Mouse (Mus musculus): ENCODE results near the gene Nup88. TPM values are rescaled to one million over a fixed set of nuclear protein-coding genes. Genes with fewer than 3 reads are reported as not detected.
"Not testable (repeated sequence)": the region's sequence is repeated elsewhere in the genome, so short reads cannot be mapped to it uniquely, and the experiment has no call there.

Gene Nup88
- polyA plus RNA-seq, 1 experiment from 2014 or later, result 146 TPM

GRCm38 (mm10) chr11:70954711-70955110, 15.1 kb downstream of the Nup88 start:
- Histone ChIP-seq H3K27ac (replicated peaks) (no peak overlapping the region), H3K4me1 (no peaks in the 10 kb centered on the region), H3K9me3 (no peaks in the 10 kb centered on the region), H3K27me3 (replicated peaks; ENCODE audit: low read depth, poor library complexity, severe bottlenecking) (no peaks in the 10 kb centered on the region), H3K4me3 (no peak overlapping the region), H3K36me3 (replicated peaks) (peaks cover 99% of the 10 kb centered on the region)
- WGBS, result 91% methylated on average over 4 of the region's 4 CpGs
- DNase-seq (ENCODE audit: low spot score), result no peak

DNA sequence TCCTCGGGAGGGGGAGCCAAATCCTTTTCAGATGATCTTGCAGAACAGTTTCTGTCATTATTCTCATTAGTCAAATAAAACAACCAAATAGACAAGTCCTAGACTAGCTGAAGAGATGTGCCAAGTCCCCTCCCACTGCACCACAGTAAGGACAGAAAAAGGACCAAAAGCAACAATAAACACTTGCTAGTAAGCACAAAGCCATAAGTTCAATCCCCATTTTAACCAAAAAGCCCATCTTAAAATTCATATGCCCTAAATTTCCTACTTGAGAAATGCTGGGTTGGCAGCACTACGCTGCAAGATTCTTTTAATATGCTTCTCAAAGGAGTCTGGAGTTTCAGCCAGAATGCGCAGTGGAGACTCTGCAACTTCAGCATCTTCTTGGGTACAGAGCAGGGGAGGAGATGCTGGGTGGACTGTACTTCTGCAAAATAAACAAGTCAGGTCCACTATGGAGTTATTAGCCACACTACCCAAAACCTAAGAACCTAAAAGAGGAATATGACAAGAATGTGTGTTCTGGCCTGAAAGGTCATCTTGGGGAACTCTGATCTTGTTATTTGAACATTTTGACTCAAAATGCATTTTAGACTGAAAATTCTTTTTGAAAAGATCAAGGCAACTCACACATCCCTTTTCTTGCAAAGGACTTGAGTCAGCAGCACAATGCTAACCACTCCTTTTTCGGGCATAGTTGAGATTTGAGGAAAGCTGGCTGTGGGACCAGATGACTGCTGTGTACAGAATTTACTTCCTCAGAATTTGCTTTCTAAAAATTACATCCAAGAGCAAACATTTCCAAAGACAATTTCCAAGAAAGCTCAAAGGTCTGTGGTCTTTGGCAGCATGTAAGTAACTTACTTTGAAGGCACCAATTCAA, 24.6 kb downstream of the Nup88 start:
- H3K4me3 ChIP-seq, result no peak overlapping the region
- WGBS, result 94% methylated on average over 4 of the region's 4 CpGs

DNA sequence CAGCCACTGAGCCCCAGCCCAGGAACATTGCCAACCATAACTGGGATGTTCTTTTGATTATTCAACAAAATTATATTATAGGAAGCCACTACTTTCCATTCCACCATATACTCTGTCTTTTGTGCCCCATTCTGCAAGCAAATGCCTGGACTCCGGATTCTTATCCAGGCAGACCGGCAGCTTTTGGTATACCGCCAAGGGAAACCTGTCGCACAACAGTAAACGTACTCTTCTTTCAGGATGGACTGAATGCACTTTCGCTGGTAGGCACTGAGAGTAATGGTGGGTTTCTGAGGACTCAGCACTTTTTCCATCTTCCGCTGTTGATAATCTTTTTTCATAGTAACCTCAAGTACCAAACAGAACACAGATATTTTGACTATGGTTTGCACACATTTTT, 26.1 kb downstream of the Nup88 start:
- DNase-seq (ENCODE audit: low spot score), result no peak
- Histone ChIP-seq H3K36me3 (replicated peaks) (peaks cover 100% of the 10 kb centered on the region), H3K4me1 (no peaks in the 10 kb centered on the region), H3K27ac (replicated peaks) (no peak overlapping the region), H3K27me3 (replicated peaks; ENCODE audit: low read depth, poor library complexity, severe bottlenecking) (no peaks in the 10 kb centered on the region), H3K9me3 (no peaks in the 10 kb centered on the region), H3K4me3 (no peak overlapping the region)
- WGBS, result 94% methylated on average over 7 of the region's 7 CpGs

More for the DNA sequence above, 24.6 kb downstream of the Nup88 start:
- DNase-seq (ENCODE audit: low spot score), result no peak
- Histone ChIP-seq H3K36me3 (replicated peaks) (peaks cover 100% of the 10 kb centered on the region), H3K4me1 (no peaks in the 10 kb centered on the region), H3K27me3 (replicated peaks; ENCODE audit: low read depth, poor library complexity, severe bottlenecking) (no peaks in the 10 kb centered on the region), H3K9me3 (no peaks in the 10 kb centered on the region), H3K27ac (replicated peaks) (no peak overlapping the region)

DNA sequence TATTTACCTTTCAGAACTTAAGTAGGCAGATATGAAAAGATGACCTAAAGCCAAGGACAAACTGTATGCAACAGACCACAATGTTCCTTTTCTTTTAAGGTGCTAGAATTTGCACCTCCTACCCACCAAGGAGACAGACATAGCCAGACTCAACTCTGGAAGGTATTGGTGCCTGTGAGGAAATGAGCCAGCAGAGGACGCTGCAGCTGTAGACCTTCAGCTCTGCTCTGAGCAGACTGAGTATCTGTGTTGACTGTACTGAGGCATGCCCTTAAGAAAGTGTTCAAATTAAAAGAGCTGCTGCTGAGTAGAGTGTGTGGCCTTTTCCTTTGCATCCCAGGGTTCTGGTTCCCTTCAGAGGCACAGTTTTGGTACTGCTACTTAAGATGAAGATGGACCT, 27.2 kb downstream of the Nup88 start:
- DNase-seq (ENCODE audit: low spot score), result no peak
- Histone ChIP-seq H3K27ac (replicated peaks) (no peak overlapping the region), H3K36me3 (replicated peaks) (peaks cover 100% of the 10 kb centered on the region), H3K9me3 (no peaks in the 10 kb centered on the region), H3K27me3 (replicated peaks; ENCODE audit: low read depth, poor library complexity, severe bottlenecking) (no peaks in the 10 kb centered on the region), H3K4me1 (no peaks in the 10 kb centered on the region), H3K4me3 (no peak overlapping the region)
- 92% methylated on average over 1 of the region's 1 CpGs for WGBS

- DNase-seq (ENCODE audit: low spot score), result no peak
- H3K27ac ChIP-seq (replicated peaks), result no peak overlapping the region
- 92% methylated on average over 7 of the region's 7 CpGs for WGBS
- no peaks in the 10 kb centered on the region for H3K9me3 ChIP-seq
- H3K36me3 ChIP-seq (replicated peaks), result peaks cover 88% of the 10 kb centered on the region
- H3K4me3 ChIP-seq, result no peak overlapping the region
- no peaks in the 10 kb centered on the region for H3K4me1 ChIP-seq
- H3K27me3 ChIP-seq (replicated peaks; ENCODE audit: low read depth, poor library complexity, severe bottlenecking), result no peaks in the 10 kb centered on the region
Observed at GRCm38 (mm10) chr11:70935316-70935715, 34.5 kb downstream of the Nup88 start.

DNA sequence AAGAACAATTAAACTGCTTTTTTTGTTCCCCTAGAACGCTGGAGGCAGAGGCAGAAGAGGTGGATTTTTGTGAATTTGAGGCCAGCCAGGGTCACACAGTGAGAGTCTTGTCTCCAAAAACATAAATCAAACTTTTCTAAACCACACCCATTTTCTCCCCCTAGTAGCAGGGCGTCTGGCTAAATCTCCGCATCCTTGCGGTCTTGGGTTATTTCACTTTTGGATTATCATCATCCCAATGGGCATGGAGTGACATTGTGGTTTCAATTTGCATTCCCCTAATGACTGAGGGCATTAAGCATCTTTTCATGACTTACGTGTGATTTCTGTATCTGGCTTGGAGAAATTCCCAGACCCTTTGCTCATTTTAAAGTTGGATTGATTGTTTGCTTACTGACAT, 38.3 kb downstream of the Nup88 start:
- DNase-seq (ENCODE audit: low spot score), result no peak
- no peaks in the 10 kb centered on the region for H3K27me3 ChIP-seq (replicated peaks; ENCODE audit: low read depth, poor library complexity, severe bottlenecking)
- H3K4me3 ChIP-seq, result no peak overlapping the region
- no peaks in the 10 kb centered on the region for H3K9me3 ChIP-seq
- no peak overlapping the region for H3K27ac ChIP-seq (replicated peaks)
- H3K4me1 ChIP-seq, result no peaks in the 10 kb centered on the region
- peaks cover 81% of the 10 kb centered on the region for H3K36me3 ChIP-seq (replicated peaks)
- WGBS, result 93% methylated on average over 5 of the region's 5 CpGs

DNA sequence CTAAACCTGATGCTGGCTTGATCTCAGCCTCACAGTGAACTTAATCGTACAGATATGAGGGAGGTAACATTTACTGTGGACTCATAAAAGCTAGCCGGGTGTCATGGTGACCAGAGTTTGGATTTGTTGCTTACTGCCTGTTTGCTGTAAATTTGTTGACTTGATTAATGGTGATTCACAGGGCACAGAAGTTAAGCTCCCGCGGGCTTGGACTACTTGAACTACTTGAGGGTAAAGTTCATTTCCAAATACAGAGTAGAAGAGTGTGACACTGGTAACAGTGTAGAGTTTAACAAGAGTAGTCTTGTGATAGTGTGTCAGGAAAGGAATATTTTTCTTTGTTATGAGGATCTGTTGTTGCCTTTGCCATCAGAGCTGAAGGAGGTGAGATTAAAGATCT, 50.2 kb downstream of the Nup88 start:
- H3K27me3 ChIP-seq (replicated peaks; ENCODE audit: low read depth, poor library complexity, severe bottlenecking), result no peaks in the 10 kb centered on the region
- H3K4me1 ChIP-seq, result no peaks in the 10 kb centered on the region
- 94% methylated on average over 4 of the region's 4 CpGs for WGBS
- H3K27ac ChIP-seq (replicated peaks), result no peak overlapping the region
- DNase-seq (ENCODE audit: low spot score), result no peak
- no peak overlapping the region for H3K4me3 ChIP-seq
- H3K9me3 ChIP-seq, result no peaks in the 10 kb centered on the region
- peaks cover 79% of the 10 kb centered on the region for H3K36me3 ChIP-seq (replicated peaks)

- Histone ChIP-seq H3K27me3 (replicated peaks; ENCODE audit: low read depth, poor library complexity, severe bottlenecking) (no peaks in the 10 kb centered on the region), H3K27ac (replicated peaks) (no peak overlapping the region), H3K4me1 (no peaks in the 10 kb centered on the region), H3K9me3 (no peaks in the 10 kb centered on the region), H3K36me3 (replicated peaks) (peaks cover 74% of the 10 kb centered on the region), H3K4me3 (no peak overlapping the region)
- WGBS, result 93% methylated on average over 2 of the region's 2 CpGs
- no peak for DNase-seq (ENCODE audit: low spot score)
Observed at GRCm38 (mm10) chr11:70917896-70918295, 51.9 kb downstream of the Nup88 start.

GRCm38 (mm10) chr11:70911920-70912319, 57.9 kb downstream of the Nup88 start:
- DNase-seq (ENCODE audit: low spot score), result no peak
- WGBS, result 90% methylated on average over 1 of the region's 1 CpGs
- H3K9me3 ChIP-seq, result no peaks in the 10 kb centered on the region
- no peak overlapping the region for H3K27ac ChIP-seq (replicated peaks)
- peaks cover 73% of the 10 kb centered on the region for H3K36me3 ChIP-seq (replicated peaks)
- H3K4me1 ChIP-seq, result no peaks in the 10 kb centered on the region
- H3K4me3 ChIP-seq, result no peak overlapping the region
- H3K27me3 ChIP-seq (replicated peaks; ENCODE audit: low read depth, poor library complexity, severe bottlenecking), result no peaks in the 10 kb centered on the region

GRCm38 (mm10) chr11:70911323-70911722, 58.5 kb downstream of the Nup88 start:
- no peaks in the 10 kb centered on the region for H3K9me3 ChIP-seq
- DNase-seq (ENCODE audit: low spot score), result no peak
- H3K27ac ChIP-seq (replicated peaks), result no peak overlapping the region
- H3K4me1 ChIP-seq, result no peaks in the 10 kb centered on the region
- WGBS, result 91% methylated on average over 3 of the region's 3 CpGs
- peaks cover 74% of the 10 kb centered on the region for H3K36me3 ChIP-seq (replicated peaks)
- H3K27me3 ChIP-seq (replicated peaks; ENCODE audit: low read depth, poor library complexity, severe bottlenecking), result no peaks in the 10 kb centered on the region
- no peak overlapping the region for H3K4me3 ChIP-seq

- peaks cover 72% of the 10 kb centered on the region for H3K36me3 ChIP-seq (replicated peaks)
- no peak overlapping the region for H3K27ac ChIP-seq (replicated peaks)
- H3K9me3 ChIP-seq, result no peaks in the 10 kb centered on the region
- no peaks in the 10 kb centered on the region for H3K27me3 ChIP-seq (replicated peaks; ENCODE audit: low read depth, poor library complexity, severe bottlenecking)
- H3K4me3 ChIP-seq, result no peak overlapping the region
- DNase-seq (ENCODE audit: low spot score), result no peak
- H3K4me1 ChIP-seq, result no peaks in the 10 kb centered on the region
- 91% methylated on average over 3 of the region's 3 CpGs for WGBS
Observed at GRCm38 (mm10) chr11:70906681-70907080, 63.1 kb downstream of the Nup88 start.

DNA sequence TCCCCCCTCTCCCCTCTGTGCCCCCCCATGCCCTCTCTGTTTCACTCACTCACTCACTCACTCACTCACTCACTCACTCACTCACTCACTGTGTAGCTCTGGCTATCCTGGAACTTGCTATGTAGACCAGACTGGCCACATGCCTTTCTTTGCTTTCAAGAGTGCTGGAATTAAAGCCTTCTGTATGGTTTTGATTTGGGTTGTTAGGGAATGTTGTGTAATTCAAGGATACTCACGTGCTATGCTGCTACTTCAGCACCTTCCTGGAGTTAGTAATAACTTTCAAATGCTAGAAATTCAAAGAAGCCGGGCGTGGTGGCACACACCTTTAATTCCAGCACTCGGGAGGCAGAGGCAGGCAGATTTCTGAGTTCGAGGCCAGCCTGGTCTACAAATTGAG, 71.6 kb downstream of the Nup88 start:
- H3K27ac ChIP-seq (replicated peaks); DNase-seq (ENCODE audit: low spot score); H3K9me3 ChIP-seq; H3K4me3 ChIP-seq; H3K27me3 ChIP-seq (replicated peaks; ENCODE audit: low read depth, poor library complexity, severe bottlenecking); H3K4me1 ChIP-seq: not testable (repeated sequence)
- H3K36me3 ChIP-seq (replicated peaks), result peaks cover 66% of the 10 kb centered on the region
- 94% methylated on average over 5 of the region's 5 CpGs for WGBS

DNA sequence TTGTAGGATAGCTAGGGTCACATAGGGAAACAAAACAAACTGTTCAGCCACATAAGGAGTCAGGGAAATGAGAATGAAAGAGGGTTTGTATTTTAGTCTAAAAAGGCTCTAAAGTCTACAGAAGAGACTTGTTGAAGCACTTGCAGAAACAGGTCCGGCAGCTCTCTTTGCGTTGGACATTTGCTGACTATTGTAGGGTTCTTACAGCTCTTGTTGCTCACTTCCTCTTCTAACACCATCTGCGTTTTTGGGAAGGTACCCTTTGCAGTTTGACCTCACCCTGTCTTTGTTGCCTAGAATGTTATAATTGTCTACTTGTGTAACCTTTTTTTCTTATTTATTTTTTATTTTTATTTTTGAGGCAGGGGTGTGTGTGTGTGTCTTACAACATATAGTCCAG, 72.1 kb downstream of the Nup88 start:
- Histone ChIP-seq H3K4me1 (no peaks in the 10 kb centered on the region), H3K27me3 (replicated peaks; ENCODE audit: low read depth, poor library complexity, severe bottlenecking) (no peaks in the 10 kb centered on the region), H3K4me3 (no peak overlapping the region), H3K27ac (replicated peaks) (no peak overlapping the region), H3K9me3 (0 out of 2 replicates have a peak, but pooled peaks cover 4% of the 10 kb centered on the region), H3K36me3 (replicated peaks) (peaks cover 67% of the 10 kb centered on the region)
- WGBS, result 91% methylated on average over 3 of the region's 3 CpGs
- DNase-seq (ENCODE audit: low spot score), result no peak

Measured in embryonic facial prominence, embryonic 10.5 days (tissue).